Mouse (Mus musculus): ENCODE measurements around the gene Crlf1. TPM values are rescaled to one million over a fixed set of nuclear protein-coding genes. Genes with fewer than 3 reads are reported as not detected.

The Crlf1 gene
- polyA plus RNA-seq, 1 experiment from 2014 or later, result 6.3 TPM

DNA sequence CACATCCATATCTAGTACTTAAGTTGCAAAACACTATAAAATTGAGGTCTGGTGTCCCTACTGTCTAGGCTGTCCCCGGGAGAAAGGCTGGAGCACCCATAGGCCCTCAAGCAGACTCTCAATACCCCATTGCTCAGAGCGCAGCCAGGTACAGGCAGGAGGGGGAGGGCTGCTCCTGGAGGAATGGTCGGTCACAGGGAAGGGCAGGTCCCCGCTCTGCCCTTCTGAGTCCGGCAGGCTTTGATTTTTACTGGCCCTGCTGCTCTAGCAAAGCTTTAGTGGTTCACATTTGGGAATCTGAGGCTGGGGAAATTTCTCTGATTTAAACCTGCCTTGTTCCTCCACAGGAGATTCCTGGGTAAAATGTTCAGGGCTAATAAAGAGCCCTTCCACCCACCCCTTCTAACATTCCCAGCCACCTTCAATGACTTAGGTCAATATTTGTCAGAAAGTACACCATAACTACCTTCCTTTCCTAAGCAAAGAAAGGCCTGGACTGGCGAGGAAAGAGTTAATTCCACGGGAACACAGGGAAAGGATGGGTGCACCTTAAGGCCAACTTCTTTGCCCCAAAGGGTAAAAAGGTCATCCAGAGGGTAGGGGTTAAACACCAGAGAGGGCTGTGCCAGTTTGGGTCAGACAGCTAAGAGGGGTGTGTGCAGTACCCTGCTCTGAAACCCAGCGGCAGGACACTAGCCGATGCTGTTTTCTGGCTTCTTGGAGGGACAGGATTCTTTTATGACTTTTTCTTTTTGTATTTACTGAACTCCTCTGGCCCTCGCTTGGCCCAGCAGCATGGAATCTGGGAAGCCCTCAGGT, 2.7 kb upstream of the Crlf1 start:
- H3K9me3 ChIP-seq (ENCODE audit: control insufficient read depth, low read length), result no peaks in the 10 kb centered on the region
- H3K4me1 ChIP-seq (replicated peaks; ENCODE audit: control insufficient read depth, insufficient read depth, low read length), result peaks cover 35% of the 10 kb centered on the region
- peaks cover 89% of the 10 kb centered on the region for H3K27me3 ChIP-seq (ENCODE audit: control insufficient read depth, insufficient read depth, low read length)
- no peak for ATAC-seq (ENCODE audit: low FRiP score)
- H3K27ac ChIP-seq, result no peak overlapping the region
- H3K4me3 ChIP-seq (replicated peaks; ENCODE audit: low read length), result no peak overlapping the region
- WGBS, result 7% methylated on average over 10 of the region's 10 CpGs
- 0 out of 2 replicates have a peak, but pooled peaks cover 3% of the 10 kb centered on the region for H3K36me3 ChIP-seq (replicated peaks; ENCODE audit: control insufficient read depth, insufficient read depth)
- H3K9ac ChIP-seq, result no peak overlapping the region
- DNase-seq (ENCODE audit: low spot score), result no peak
- H3K4me2 ChIP-seq (replicated peaks), result no peak overlapping the region

DNA sequence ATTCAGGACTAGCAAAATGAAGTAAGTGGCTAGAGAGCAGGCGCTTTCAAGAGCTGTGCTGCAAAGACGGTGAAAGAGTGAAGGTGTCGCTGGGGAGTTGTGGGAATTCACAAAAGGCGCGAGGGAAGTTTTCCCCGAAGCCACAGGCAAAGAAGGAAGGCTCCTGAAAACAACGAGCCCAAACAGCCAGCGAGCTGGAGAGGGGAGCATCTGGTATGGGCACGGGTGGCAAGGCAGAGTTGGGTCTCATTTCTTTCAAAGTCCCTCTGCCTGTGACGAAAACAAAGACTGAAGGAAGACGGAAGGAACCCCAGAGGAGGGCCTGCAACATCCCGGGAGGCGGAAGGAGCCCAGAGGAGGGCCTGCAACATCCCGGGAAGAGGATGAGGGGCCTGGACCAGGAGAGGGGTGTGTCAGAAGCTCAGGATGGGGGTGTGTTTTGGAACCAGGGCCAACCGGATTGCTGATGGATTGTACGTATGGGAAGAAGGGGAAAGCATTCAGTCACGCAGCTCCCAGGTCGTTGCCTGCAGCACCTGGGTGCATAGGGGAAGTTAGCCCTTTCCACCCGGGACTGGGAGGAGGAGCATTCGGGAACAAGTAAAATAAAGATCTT, 2.0 kb upstream of the Crlf1 start:
- ATAC-seq (ENCODE audit: low FRiP score) (no peak), DNase-seq (ENCODE audit: low spot score) (no peak)
- Histone ChIP-seq H3K9me3 (ENCODE audit: control insufficient read depth, low read length) (no peaks in the 10 kb centered on the region), H3K27ac (no peak overlapping the region), H3K4me2 (replicated peaks) (no peak overlapping the region), H3K27me3 (ENCODE audit: control insufficient read depth, insufficient read depth, low read length) (peaks cover 89% of the 10 kb centered on the region), H3K4me3 (replicated peaks; ENCODE audit: low read length) (no peak overlapping the region), H3K36me3 (replicated peaks; ENCODE audit: control insufficient read depth, insufficient read depth) (no peaks in the 10 kb centered on the region), H3K9ac (no peak overlapping the region), H3K4me1 (replicated peaks; ENCODE audit: control insufficient read depth, insufficient read depth, low read length) (peaks cover 38% of the 10 kb centered on the region)
- WGBS, result under 1% methylated on average over 20 of the region's 20 CpGs

DNA sequence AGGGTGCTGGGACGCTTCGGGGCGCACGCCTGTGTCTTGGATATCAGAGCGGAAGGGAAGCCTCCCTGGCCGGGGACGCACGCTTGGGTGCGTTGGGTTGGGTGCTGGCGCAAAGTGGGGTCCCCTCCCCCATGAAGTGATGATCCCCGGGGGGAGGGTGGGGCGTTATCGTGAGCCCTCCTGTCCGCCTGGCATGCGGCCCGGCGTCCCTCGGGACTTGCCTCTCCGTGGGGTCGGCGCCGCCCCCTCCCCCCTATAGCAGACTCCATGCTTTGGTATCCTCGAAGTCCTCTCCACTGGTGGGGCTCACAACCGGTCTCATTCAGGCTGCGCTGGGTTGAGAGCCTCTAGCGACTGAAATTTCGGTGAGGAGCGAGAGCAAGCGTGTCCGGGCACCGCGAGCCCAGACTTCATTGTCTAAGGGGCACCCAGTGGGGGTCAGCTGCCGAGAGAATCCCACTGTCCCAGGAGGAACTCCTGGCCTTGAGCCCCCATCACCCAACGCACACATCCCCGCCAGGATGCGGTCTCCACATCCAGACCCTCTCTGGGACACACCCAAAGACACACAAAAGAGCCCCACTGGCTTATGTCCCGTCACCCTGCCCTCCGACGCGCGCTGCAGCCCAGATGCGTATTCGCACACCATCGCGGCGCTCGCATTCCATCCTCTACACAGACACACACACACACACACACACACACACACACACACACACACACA, 896 bp downstream of the Crlf1 start:
- H3K27ac ChIP-seq, result no peak overlapping the region
- peak overlapping the region; percentile 30 for H3K4me3 ChIP-seq (replicated peaks; ENCODE audit: low read length)
- DNase-seq (ENCODE audit: low spot score), result no peak
- peaks cover 23% of the 10 kb centered on the region for H3K4me1 ChIP-seq (replicated peaks; ENCODE audit: control insufficient read depth, insufficient read depth, low read length)
- no peak overlapping the region for H3K9ac ChIP-seq
- no peaks in the 10 kb centered on the region for H3K9me3 ChIP-seq (ENCODE audit: control insufficient read depth, low read length)
- ATAC-seq (ENCODE audit: low FRiP score), result no peak
- 2% methylated on average over 44 of the region's 47 CpGs for WGBS
- H3K4me2 ChIP-seq (replicated peaks), result peak overlapping the region; percentile 52
- peaks cover 98% of the 10 kb centered on the region for H3K27me3 ChIP-seq (ENCODE audit: control insufficient read depth, insufficient read depth, low read length)
- H3K36me3 ChIP-seq (replicated peaks; ENCODE audit: control insufficient read depth, insufficient read depth), result no peaks in the 10 kb centered on the region

DNA sequence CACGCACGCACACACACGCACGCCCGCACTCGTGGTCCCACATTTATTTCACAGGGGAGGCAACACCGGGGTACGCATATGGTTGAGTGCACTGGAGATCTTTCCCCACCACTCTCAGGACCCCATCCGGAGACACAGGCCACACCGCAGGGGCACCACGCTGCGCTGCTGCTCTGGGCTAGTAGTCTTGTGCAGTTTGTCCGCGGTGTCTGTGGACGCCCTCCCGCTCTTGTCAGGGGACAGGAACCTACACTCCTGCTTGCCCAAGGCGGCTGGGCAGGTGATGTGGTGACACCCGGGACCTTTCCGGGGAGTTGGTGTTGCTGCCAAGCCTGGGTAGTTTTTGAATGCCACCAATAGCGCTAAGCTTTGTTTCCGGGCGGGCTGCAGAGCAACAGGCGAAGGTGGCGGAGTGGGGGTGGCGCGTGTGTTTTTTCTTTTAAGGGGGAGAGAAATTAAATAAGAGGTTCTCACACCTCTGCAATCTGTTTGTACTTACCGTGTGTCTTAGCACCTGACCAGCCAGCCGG, 1.5 kb downstream of the Crlf1 start:
- Histone ChIP-seq H3K4me3 (replicated peaks; ENCODE audit: low read length) (0 out of 2 replicates have a peak overlapping the region, but pooled peaks have one; percentile 5), H3K36me3 (replicated peaks; ENCODE audit: control insufficient read depth, insufficient read depth) (no peaks in the 10 kb centered on the region), H3K27me3 (ENCODE audit: control insufficient read depth, insufficient read depth, low read length) (peaks cover 98% of the 10 kb centered on the region), H3K4me2 (replicated peaks) (peak overlapping the region; percentile 52; the same call in 1 of the 2 replicates), H3K4me1 (replicated peaks; ENCODE audit: control insufficient read depth, insufficient read depth, low read length) (peaks cover 23% of the 10 kb centered on the region), H3K27ac (no peak overlapping the region), H3K9ac (no peak overlapping the region), H3K9me3 (ENCODE audit: control insufficient read depth, low read length) (no peaks in the 10 kb centered on the region)
- DNase-seq (ENCODE audit: low spot score), result no peak
- WGBS, result 2% methylated on average over 28 of the region's 28 CpGs
- ATAC-seq (ENCODE audit: low FRiP score), result no peak

DNA sequence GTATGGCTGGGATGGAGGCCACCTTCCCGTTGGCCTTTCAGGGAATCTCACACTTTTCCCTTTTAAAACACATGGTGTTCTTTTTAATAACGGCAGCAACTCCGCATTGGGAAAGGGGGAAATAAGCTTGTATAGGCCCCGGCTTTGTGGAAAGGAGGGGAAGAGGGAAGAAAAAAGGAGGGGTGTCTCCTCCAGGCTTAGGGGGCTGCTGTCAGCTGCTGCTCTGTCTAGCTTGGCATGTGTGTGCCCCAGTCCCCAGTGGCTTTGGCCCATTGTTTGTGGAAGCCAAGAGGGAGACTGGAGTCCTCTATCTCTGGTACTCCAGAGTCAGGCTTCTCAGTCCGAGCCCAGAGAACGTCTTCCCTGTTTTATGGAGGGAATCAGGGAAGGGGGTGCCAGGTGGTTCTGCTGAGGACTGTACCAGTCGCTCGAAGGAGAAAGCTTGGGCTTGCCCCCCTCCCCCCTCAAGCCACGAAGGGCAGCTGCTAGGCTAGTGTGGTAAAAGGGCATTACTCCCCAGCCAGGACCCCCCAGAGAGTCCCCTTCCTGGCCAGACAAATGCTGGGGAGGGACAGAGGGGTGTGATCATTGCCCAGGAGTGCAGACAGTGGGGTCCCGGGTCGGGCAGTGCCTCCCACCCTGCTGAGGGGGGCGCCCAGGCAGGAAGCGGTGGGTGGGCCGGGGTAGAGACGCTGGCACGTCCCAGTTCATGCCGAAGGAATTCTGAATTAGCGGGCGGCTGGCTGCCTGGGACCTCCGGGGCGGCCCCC, 2.2 kb downstream of the Crlf1 start:
- Histone ChIP-seq H3K4me2 (replicated peaks) (peak overlapping the region; percentile 52; the same call in 1 of the 2 replicates), H3K36me3 (replicated peaks; ENCODE audit: control insufficient read depth, insufficient read depth) (no peaks in the 10 kb centered on the region), H3K27me3 (ENCODE audit: control insufficient read depth, insufficient read depth, low read length) (peaks cover 98% of the 10 kb centered on the region), H3K4me1 (replicated peaks; ENCODE audit: control insufficient read depth, insufficient read depth, low read length) (peaks cover 23% of the 10 kb centered on the region), H3K9ac (0 out of 2 replicates have a peak overlapping the region, but pooled peaks have one; percentile 8), H3K27ac (no peak overlapping the region), H3K9me3 (ENCODE audit: control insufficient read depth, low read length) (no peaks in the 10 kb centered on the region), H3K4me3 (replicated peaks; ENCODE audit: low read length) (peak overlapping the region; percentile 16)
- ATAC-seq (ENCODE audit: low FRiP score) (no peak), DNase-seq (ENCODE audit: low spot score) (no peak)
- 2% methylated on average over 21 of the region's 21 CpGs for WGBS

DNA sequence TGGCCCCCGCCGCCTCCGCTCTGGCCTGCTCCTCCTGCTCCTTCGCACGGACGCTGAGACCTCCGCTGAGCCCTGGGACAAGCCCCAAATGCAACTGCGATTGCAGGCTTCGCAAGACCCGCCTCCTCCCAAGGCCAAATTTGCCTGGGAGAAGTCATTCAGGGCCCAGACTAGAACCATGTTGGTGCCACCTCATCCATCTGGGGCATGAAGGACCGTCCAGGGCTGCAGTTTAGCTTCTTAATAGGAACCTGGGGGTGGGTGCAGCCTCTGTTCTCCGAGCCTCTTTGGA, 2.8 kb downstream of the Crlf1 start:
- H3K4me1 ChIP-seq (replicated peaks; ENCODE audit: control insufficient read depth, insufficient read depth, low read length), result peaks cover 24% of the 10 kb centered on the region
- peak overlapping the region; percentile 16 for H3K4me3 ChIP-seq (replicated peaks; ENCODE audit: low read length)
- no peak overlapping the region for H3K9ac ChIP-seq
- H3K27ac ChIP-seq, result no peak overlapping the region
- H3K4me2 ChIP-seq (replicated peaks), result 0 out of 2 replicates have a peak overlapping the region, but pooled peaks have one; percentile 25
- ATAC-seq (ENCODE audit: low FRiP score) (no peak), DNase-seq (ENCODE audit: low spot score) (no peak)
- no peaks in the 10 kb centered on the region for H3K36me3 ChIP-seq (replicated peaks; ENCODE audit: control insufficient read depth, insufficient read depth)
- H3K9me3 ChIP-seq (ENCODE audit: control insufficient read depth, low read length), result no peaks in the 10 kb centered on the region
- H3K27me3 ChIP-seq (ENCODE audit: control insufficient read depth, insufficient read depth, low read length), result peaks cover 98% of the 10 kb centered on the region
- WGBS, result 5% methylated on average over 12 of the region's 12 CpGs

DNA sequence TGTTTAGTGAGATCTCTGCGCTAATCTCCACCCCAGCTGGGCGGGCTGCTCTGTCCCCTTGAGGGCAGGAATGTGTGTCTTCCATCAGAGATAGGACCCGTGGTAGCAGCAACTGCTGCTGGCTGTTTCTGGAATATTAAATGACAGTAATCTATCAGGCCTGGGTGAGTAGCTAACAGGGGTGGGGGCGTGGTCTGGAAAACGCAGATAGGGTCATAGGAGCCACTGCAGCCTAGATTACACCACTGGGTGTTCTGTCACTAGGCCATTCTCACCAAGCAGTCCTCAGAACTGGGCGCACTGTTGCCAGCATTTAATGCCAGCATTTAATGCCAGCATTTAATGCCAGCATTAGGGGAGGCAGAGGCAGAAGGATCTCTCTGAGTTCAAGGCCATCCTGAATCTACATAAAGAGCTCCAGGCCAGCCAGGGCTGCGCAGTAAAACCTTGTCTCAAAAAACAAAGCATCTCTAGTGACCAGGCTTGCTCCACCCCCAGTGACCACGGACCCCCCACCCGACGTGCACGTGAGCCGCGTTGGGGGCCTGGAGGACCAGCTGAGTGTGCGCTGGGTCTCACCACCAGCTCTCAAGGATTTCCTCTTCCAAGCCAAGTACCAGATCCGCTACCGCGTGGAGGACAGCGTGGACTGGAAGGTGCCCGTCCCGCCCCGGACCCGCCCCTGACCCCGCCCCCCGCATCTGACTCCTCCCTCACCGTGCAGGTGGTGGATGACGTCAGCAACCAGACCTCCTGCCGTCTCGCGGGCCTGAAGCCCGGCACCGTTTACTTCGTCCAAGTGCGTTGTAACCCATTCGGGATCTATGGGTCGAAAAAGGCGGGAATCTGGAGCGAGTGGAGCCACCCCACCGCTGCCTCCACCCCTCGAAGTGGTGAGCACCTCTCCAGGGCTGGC, 7.7 kb downstream of the Crlf1 start:
- H3K27ac ChIP-seq, result no peak overlapping the region
- no peak overlapping the region for H3K9ac ChIP-seq
- DNase-seq (ENCODE audit: low spot score) (no peak), ATAC-seq (ENCODE audit: low FRiP score) (no peak)
- 8% methylated on average over 39 of the region's 39 CpGs for WGBS
- H3K4me2 ChIP-seq (replicated peaks), result peak overlapping the region; percentile 28
- H3K36me3 ChIP-seq (replicated peaks; ENCODE audit: control insufficient read depth, insufficient read depth), result peaks cover 10% of the 10 kb centered on the region; the same call in 1 of the 2 replicates
- no peaks in the 10 kb centered on the region for H3K9me3 ChIP-seq (ENCODE audit: control insufficient read depth, low read length)
- H3K4me3 ChIP-seq (replicated peaks; ENCODE audit: low read length), result 0 out of 2 replicates have a peak overlapping the region, but pooled peaks have one; percentile 3
- peaks cover 29% of the 10 kb centered on the region for H3K4me1 ChIP-seq (replicated peaks; ENCODE audit: control insufficient read depth, insufficient read depth, low read length)
- H3K27me3 ChIP-seq (ENCODE audit: control insufficient read depth, insufficient read depth, low read length), result peaks cover 87% of the 10 kb centered on the region

All from hindbrain, embryonic 14.5 days (tissue).